Mouse (Mus musculus) R1 (cell line): ENCODE measurements around the gene Gm20877.
"Not testable (repeated sequence)": the region's sequence is repeated elsewhere in the genome, so short reads cannot be mapped to it uniquely, and the experiment has no call there.

ENCODE experiments used
- DNase-seq: peaks from one replicate; pipeline ENCODE4 v3.0.0-alpha.2; 2018; ENCODE audit warnings: low read depth, low spot score

Gene Gm20877

DNA sequence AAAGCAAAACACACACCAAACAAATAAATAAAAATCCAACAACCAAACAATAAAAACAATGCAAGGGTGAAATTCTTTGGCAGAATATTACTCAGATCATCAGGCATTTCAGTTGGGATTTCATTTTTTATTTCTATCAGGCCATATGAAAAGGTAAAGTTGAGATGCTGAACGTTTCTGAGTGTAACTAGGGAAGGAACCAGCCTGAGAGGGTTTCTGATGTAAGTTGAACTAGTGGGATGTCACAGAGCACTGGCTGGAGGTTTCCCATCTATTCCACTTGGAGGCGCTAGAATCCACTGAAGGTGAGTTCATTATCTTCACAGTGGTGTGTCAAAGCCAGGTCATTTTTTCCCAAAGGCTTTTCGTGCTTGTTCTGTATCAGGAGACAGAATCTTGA lies at the start of gene Gm20877:
TSS of gene Gm20877 (plus strand) at position 301 of the 400 bp plus-strand sequence.
- not testable (repeated sequence) for DNase-seq
